Mouse (Mus musculus) kidney, postnatal 0 days (tissue): ENCODE results near the gene Hint3. TPM values are rescaled to one million over a fixed set of nuclear protein-coding genes. Genes with fewer than 3 reads are reported as not detected.

Experiments
- ATAC-seq: fragments of 200-750 bp; cut with Nextera tagmentation; replicated peaks from 2 replicates; pipeline ENCODE4 v1.8.0; 2017; ENCODE audit warnings: low read depth, moderate number of reproducible peaks, moderate TSS enrichment, moderate library complexity; ENCODE audit not compliant: low FRiP score
- DNase-seq: peaks from one replicate; pipeline ENCODE4 v3.0.0-alpha.2; 2016; ENCODE audit warnings: low spot score
- H3K27ac ChIP-seq: fragments of 300-500 bp; sonication (generic); 2 replicates; pipeline ENCODE4 v1.5.1; 2014; ENCODE audit warnings: mild to moderate bottlenecking
- H3K27me3 ChIP-seq: fragments of 300-500 bp; sonication (generic); 2 replicates; pipeline ENCODE4 v1.6.1; 2014; ENCODE audit warnings: low read length, mixed read lengths; ENCODE audit not compliant: insufficient read depth
- H3K36me3 ChIP-seq: fragments of 300-500 bp; sonication (generic); 2 replicates; pipeline ENCODE4 v1.6.1; 2014; ENCODE audit warnings: low read length, mixed read lengths; ENCODE audit not compliant: insufficient read depth
- H3K4me1 ChIP-seq: fragments of 300-500 bp; sonication (generic); replicated peaks from 2 replicates; pipeline ENCODE4 v1.6.1; 2014; ENCODE audit warnings: antibody characterized with exemption, low read length, mixed read lengths; ENCODE audit not compliant: insufficient read depth
- H3K4me2 ChIP-seq: fragments of 300-500 bp; sonication (generic); 2 replicates; pipeline ENCODE4 v1.6.1; 2014; ENCODE audit warnings: mild to moderate bottlenecking, low read length, moderate library complexity, mixed read lengths
- H3K4me3 ChIP-seq: fragments of 300-500 bp; sonication (generic); replicated peaks from 2 replicates; pipeline ENCODE4 v1.5.1; 2014; ENCODE audit warnings: low read depth, low read length
- H3K9ac ChIP-seq: fragments of 300-500 bp; sonication (generic); 2 replicates; pipeline ENCODE4 v1.6.1; 2014; ENCODE audit warnings: low read depth, low read length
- H3K9me3 ChIP-seq: fragments of 300-500 bp; sonication (generic); replicated peaks from 2 replicates; pipeline ENCODE4 v1.6.1; 2016; ENCODE audit warnings: low read length, inconsistent platforms, mixed read lengths
- CTCF ChIP-seq: IDR thresholded peaks from 2 replicates; pipeline ENCODE4 v1.5.1; 2016; ENCODE audit warnings: antibody characterized with exemption, low read depth, mild to moderate bottlenecking, moderate library complexity
- whole genome bisulfite sequencing: fragments of 180-500 bp; shearing (Covaris S2); extraction: QIAGEN DNeasy Blood & Tissue Kit; methylation state at CpG from one replicate; pipeline ENCODE4 v1.1.7; 2014; 5-methylcytosine and 5-hydroxymethylcytosine counted together
- polyA plus RNA-seq: library from polyadenylated mRNA; unstranded; fragments of >200 nt; fragmentation: Nextera tagmentation; extraction: Ambion mirVana; gene quantifications from 2 replicates; pipeline ENCODE4 v1.2.1, GENCODE M21; 2015

Gene Hint3
- polyA plus RNA-seq, 1 experiment from 2014 or later, result 45.3 TPM

DNA sequence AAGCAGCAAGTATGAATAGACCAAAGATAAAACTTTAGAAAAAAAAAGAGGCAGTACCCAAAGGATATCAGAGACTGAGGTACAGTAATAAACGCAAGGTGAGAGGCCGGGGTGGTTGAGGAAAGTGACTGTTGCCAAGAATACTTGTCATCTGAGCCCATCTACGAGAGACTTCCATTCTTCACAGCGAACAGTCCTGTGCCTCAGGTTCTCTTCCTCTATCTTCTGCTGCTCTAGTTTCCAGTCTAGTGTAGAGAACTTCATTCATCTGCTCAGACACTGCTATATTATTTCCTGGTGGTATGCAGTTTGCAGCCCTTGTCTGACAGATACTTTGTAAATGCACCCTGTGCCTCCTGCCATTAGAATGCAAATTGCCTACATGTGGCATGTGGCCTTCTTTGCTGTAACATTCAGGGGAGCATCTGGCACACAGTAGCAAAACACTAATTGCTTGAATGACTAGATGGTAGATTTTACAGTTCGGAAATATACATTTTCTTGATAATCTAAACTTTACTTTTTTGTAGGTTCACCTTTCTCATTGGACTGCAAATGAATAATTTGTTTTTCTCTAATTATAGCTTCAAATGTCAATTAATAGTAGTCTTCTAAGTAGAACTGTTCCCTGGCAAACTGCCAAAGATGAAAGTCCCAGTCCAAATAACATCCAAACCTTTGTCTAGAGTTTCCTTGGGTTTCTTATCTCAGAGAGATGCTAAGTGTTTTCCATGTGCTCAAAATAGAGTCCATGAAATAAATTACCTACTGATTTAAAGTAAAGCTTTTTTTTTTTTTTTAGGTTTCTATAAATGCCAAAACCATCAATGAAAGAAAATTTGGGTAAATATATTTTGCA lies 5.0 kb downstream of the Hint3 start:
- Histone ChIP-seq H3K27me3 (no peaks in the 10 kb centered on the region), H3K9me3 (no peaks in the 10 kb centered on the region), H3K4me2 (no peak overlapping the region), H3K27ac (no peak overlapping the region), H3K4me3 (no peak overlapping the region), H3K36me3 (no peaks in the 10 kb centered on the region), H3K9ac (no peak overlapping the region), H3K4me1 (no peaks in the 10 kb centered on the region)
- peak; percentile 9 for DNase-seq
- TF ChIP-seq CTCF, result no peak
- WGBS, result 66% methylated on average over 5 of the region's 5 CpGs
- no peak for ATAC-seq

DNA sequence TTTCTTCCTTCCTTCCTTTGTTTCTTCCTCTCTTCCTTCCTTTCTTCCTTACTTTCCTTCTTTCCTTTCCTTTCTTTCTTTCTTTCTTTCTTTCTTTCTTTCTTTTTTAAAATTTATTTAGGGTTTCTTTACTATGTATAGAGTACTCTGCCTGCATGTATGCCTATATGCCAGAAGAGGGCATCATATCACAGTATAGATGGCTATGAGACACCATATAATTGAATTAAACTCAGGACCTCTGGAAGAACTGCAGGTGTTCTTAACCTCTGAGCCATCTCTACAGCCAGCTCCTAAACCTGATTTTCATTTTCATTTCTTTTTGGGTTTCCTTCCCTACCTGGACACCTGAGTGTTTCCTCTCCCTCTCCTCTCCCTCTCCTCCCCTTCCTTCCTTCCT lies 6.5 kb downstream of the Hint3 start:
- H3K4me3 ChIP-seq, result no peak overlapping the region
- no peak overlapping the region for H3K9ac ChIP-seq
- ATAC-seq, result no peak
- H3K27ac ChIP-seq, result no peak overlapping the region
- H3K36me3 ChIP-seq, result no peaks in the 10 kb centered on the region
- no peaks in the 10 kb centered on the region for H3K27me3 ChIP-seq
- peak; percentile 66 for TF ChIP-seq CTCF
- H3K4me2 ChIP-seq, result no peak overlapping the region
- no peaks in the 10 kb centered on the region for H3K9me3 ChIP-seq
- DNase-seq, result peak; percentile 73
- no peaks in the 10 kb centered on the region for H3K4me1 ChIP-seq

DNA sequence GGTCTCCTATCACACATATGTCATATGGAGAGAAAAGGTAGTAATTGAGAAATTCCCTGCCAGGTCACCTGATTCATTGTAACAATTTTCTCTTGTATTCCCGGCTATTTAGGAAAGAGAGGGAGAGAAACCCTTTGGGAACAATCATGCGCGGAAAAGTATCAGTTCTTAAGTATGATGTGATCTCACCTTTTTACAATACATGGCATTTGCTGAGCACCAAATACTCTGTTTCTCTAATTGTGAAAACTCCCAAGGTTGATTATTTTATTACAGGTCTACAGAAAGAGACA lies 10.6 kb downstream of the Hint3 start:
- peak overlapping the region; percentile 68 for H3K4me3 ChIP-seq
- no peak for DNase-seq
- TF ChIP-seq CTCF, result no peak
- no peaks in the 10 kb centered on the region for H3K36me3 ChIP-seq
- no peak for ATAC-seq
- peak overlapping the region; percentile 77; the same call in 1 of the 2 replicates for H3K9ac ChIP-seq
- H3K4me2 ChIP-seq, result peak overlapping the region; percentile 81
- 40% methylated on average over 3 of the region's 3 CpGs for WGBS
- H3K9me3 ChIP-seq, result no peaks in the 10 kb centered on the region
- H3K27ac ChIP-seq, result peak overlapping the region; percentile 94; the same call in 1 of the 2 replicates
- no peaks in the 10 kb centered on the region; the same call in 1 of the 2 replicates for H3K4me1 ChIP-seq
- no peaks in the 10 kb centered on the region for H3K27me3 ChIP-seq

DNA sequence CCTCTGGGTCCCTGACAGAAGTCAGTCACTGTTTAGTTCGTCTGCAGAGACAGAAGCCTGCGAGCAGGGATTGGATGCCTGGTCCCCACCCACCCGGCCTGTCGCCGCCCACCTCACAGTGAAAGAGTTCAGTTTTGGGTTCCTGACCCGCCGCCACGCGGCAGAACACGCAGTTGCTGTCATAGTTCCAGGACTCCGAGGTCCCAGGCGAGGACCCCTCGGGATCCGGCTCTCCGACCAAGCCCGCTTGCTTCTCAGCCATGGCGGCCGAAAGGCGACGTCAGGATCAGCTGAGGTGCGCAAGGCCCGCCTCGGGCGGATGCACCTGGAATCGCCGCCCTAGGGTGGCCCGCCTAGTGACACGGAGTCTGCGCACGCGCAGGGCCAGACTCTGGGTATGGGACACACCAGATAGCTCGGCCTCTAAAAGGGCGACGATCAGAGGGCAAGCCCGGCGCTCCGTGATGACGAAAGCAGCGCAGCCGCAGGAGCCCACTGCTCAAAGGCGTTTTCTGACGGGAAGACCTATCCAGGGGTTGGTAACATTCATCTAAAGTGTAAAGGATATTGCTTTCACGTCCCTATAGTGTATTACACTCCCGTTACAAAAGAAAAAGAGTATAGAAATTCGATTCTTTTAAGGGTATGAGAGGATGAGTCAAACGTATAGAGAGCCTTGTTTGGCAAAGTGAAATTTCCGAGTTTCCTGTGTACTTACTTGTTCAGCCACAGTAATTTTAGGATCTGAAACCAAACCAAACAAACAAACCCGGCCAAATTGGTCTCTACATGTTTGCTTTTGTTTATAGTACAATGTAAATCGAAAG lies 11.1 kb downstream of the Hint3 start:
- Histone ChIP-seq H3K27me3 (no peaks in the 10 kb centered on the region), H3K36me3 (no peaks in the 10 kb centered on the region), H3K4me2 (peak overlapping the region; percentile 81), H3K4me1 (no peaks in the 10 kb centered on the region; the same call in 1 of the 2 replicates), H3K9me3 (no peaks in the 10 kb centered on the region), H3K4me3 (peak overlapping the region; percentile 68), H3K27ac (peak overlapping the region; percentile 94), H3K9ac (peak overlapping the region; percentile 77)
- WGBS, result 1% methylated on average over 49 of the region's 49 CpGs
- DNase-seq (peak; percentile 98), ATAC-seq (peak; percentile 100)
- peak; percentile 52 for TF ChIP-seq CTCF

DNA sequence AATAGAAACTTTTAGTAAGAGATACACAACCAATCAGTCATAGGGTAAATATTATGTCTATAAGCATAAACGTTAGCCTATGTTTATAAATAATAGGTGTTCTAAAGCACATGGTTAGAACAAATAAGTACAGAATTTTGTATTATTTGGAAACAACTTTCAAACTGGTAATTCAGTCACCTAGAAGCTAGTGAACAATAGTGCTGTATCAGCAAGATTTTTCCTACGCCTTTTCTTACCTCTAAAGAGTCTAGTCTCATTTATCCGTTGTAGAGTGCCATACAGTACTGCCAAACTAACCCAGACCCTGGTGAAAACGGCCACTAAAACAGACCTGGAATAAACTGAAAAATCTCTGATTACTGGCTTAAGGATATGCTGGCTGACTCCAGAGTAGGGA lies 16.4 kb downstream of the Hint3 start:
- no peak for ATAC-seq
- H3K9me3 ChIP-seq, result no peaks in the 10 kb centered on the region
- H3K27ac ChIP-seq, result no peak overlapping the region
- no peaks in the 10 kb centered on the region; the same call in 1 of the 2 replicates for H3K4me1 ChIP-seq
- no peaks in the 10 kb centered on the region for H3K27me3 ChIP-seq
- WGBS, result 90% methylated on average over 4 of the region's 4 CpGs
- no peak overlapping the region for H3K9ac ChIP-seq
- H3K36me3 ChIP-seq, result peaks cover 2% of the 10 kb centered on the region; the same call in 1 of the 2 replicates
- TF ChIP-seq CTCF, result no peak
- no peak overlapping the region for H3K4me2 ChIP-seq
- DNase-seq, result no peak
- no peak overlapping the region for H3K4me3 ChIP-seq

DNA sequence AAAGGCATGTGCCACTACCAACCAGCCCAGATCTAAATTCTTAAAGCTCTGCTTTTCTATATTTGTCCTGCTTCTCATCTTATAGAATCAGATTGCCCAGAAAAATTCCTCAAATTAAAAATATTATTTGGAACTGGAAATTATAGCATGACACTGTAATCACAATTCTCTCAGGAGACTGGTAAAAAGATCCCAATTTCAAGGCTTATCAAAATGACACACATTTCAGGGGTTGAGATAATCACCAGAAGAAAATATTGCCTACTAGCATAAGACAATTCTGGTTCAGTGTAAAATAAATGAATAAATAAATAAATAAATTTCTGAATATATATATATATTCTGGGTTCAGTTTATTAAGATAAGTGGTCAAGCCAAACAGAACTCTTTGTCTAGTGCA lies 19.8 kb downstream of the Hint3 start:
- H3K27me3 ChIP-seq, result no peaks in the 10 kb centered on the region
- DNase-seq (no peak), ATAC-seq (no peak)
- peaks cover 4% of the 10 kb centered on the region; the same call in 1 of the 2 replicates for H3K36me3 ChIP-seq
- no peak overlapping the region for H3K4me2 ChIP-seq
- TF ChIP-seq CTCF, result no peak
- no peak overlapping the region for H3K4me3 ChIP-seq
- H3K9me3 ChIP-seq, result no peaks in the 10 kb centered on the region
- H3K9ac ChIP-seq, result no peak overlapping the region
- H3K27ac ChIP-seq, result no peak overlapping the region
- H3K4me1 ChIP-seq, result no peaks in the 10 kb centered on the region
